Mouse (Mus musculus) thymus, postnatal 10 days (tissue): ENCODE results near the gene Olfr1198.

Source experiments
- DNase-seq, 2 experiments: peaks; one replicate each; pipeline ENCODE4 v3.0.0; 2021; ENCODE audit warnings: low spot score in 2 of 2

Olfr1198 gene

DNA sequence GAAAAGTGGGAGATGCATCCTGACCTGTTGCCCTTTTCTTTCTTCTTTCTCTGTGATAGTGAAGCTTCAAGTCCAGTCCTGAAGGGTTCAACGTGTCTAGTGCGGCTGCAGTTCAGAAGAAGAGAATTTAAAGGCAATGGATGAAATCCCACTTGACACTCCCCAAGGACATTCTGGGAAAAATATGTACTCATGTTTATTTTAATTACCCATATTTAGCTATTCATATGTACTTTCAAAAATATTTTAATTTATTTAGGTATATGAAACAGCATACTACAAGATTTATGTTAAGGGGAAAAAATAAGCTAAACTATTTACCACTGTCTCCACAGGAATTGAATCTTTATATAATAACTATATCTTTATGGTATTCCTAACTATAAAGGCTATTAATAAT is at the start of gene Olfr1198:
Olfr1198 (minus strand) TSS at position 101 of the 400 bp plus-strand sequence.
- DNase-seq = no peak

DNA sequence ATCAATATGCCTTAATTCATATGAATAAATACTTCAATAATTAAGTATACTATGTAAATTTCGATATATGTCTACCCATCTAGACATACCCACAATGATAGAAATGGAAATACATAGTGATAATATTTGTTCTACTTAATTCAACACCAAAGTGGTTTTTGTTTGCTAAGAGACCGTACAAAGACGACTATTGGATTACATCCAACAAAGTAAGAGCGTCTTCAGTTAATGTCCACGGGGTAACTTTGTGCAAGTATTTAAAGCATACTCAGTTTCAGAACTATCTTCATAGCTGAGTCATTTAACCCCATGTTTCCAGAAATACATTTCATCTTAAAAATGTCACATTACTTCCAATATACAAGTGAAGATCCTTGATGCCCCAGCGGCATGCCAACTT is 41.6 kb upstream of the Olfr1198 start, which contains the start of gene Olfr1201:
Olfr1201 (plus strand) TSS at position 301 of the 400 bp plus-strand sequence.
- no peak for DNase-seq

DNA sequence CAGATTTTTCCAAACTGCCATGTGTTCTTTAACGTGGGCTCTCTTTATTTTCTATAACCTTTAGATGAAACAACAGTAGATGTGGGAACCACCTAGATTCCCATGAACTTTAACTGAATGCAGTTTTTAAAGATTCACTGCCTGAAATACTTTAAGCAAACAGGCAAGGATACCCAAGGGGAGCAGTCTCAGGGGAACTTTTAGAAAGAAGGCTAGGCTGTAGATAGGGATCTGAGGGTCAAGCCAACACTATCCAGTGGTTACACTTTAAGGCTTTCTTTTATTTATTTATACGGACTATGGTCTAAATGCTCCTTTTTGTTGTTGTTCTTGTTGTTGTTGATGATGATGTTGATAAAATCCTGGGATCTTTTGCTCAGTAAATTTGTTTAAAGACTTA is 19.2 kb upstream of the Olfr1198 start, which contains the start of gene Olfr1200:
Olfr1200 (minus strand) TSS at position 101 of the 400 bp plus-strand sequence.
- no peak for DNase-seq

DNA sequence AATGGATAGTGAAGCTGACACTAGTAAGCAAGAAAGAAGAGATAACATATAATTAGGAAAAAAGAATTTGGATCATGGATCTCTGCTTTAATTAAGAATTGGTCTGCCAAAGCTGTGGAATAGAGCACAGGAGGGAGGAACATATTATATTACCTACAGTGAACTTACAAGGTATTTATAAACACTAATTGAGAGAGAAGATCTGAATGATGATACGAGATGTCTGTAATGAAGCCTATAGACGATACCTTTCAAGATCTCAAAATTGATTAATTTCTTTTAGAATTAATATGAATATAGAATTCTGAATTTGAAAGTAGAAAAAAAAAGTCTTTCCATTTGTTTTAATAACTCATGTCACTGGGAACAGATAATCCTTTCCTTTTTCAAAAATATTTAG is 9.2 kb upstream of the Olfr1198 start, which contains the start of gene Olfr1199:
Olfr1199 (minus strand) TSS at position 101 of the 400 bp plus-strand sequence.
- no peak for DNase-seq

DNA sequence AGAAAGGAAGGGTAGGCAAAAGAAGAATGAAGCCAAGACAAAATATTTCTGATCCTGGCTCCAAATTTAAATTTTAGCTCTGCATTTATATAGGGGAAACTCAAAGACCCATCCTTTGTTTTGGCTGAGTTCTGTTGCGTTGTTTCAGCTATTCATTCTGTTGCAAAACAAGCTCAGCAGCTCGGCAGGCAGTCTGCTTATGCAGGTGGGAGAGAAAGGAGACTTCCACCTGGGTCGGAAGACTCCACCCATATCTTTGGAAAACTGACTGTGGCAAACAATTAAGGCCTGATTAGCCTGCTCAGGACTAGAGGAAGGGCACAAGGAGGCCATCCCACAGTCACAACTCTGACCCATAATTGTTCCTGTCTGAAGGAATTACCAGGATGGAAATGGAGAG is 7.8 kb downstream of the Olfr1198 start:
- no peak for DNase-seq

DNA sequence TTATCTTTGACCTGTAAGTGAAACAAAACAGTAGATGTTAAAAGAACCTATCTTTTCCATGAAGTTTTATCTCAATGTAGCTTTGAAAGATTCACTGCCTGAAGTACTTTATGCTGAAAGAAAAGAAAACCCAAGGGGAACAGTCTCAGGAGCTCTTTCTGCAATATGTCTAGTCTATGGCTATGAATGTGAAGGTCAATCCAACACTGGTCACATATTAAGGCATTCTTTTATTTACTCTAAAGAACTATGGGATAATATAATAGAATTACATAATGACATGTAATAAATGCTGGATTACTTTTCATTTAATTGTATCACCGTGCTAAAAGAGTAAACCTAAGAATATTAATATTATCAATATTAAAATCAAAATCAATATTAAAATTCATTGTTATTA is 18.9 kb downstream of the Olfr1198 start, which contains the start of gene Olfr1197:
Olfr1197 (minus strand) TSS at position 101 of the 400 bp plus-strand sequence.
- no peak for DNase-seq

DNA sequence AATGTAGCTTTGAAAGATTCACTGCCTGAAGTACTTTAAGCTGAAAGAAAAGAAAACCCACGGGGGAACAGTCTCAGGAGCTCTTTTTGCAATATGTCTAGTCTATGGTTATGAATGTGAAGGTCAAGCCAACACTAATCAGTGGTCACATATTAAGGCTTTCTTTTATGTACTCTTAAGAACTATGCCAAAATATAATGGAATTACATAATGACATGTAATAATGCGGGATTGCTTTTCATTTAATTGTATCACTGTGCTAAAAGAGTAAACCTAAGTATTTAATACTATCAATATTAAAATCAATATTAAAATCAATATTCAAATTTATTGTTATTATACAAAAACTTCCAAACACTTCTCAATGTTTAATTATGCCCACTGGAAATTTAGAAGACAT is 46.7 kb downstream of the Olfr1198 start, which contains the start of gene Olfr1196:
Olfr1196 (minus strand) TSS at position 101 of the 400 bp plus-strand sequence.
- no peak for DNase-seq
